Mouse (Mus musculus): ENCODE results near the gene Carmil1. TPM values are rescaled to one million over a fixed set of nuclear protein-coding genes. Genes with fewer than 3 reads are reported as not detected.

Gene Carmil1
- total and polyA plus RNA-seq, 2 experiments = 2.9 to 7.7 TPM

GRCm38 (mm10) chr13:24036150-24036549 is 244.4 kb downstream of the Carmil1 start:
- Histone ChIP-seq H3K36me3 (ENCODE audit: control insufficient read depth, insufficient read depth, low read length) (peaks cover 13% of the 10 kb centered on the region), H3K4me3 (ENCODE audit: insufficient read depth, low read depth, low read length) (no peak overlapping the region; the same call in 1 of the 2 replicates), H3K9ac (ENCODE audit: low read depth, low read length) (no peak overlapping the region), H3K27ac (replicated peaks; ENCODE audit: insufficient read depth, low read depth, low read length) (no peak overlapping the region), H3K79me2 (ENCODE audit: control insufficient read depth, insufficient read depth, low read length) (no peaks in the 10 kb centered on the region), H3K27me3 (ENCODE audit: control insufficient read depth, insufficient read depth, low read length) (no peaks in the 10 kb centered on the region), H3K4me1 (ENCODE audit: control insufficient read depth, insufficient read depth, low read length) (no peaks in the 10 kb centered on the region)
- WGBS = 76% methylated on average over 18 of the region's 18 CpGs
- TF ChIP-seq CTCF (IDR thresholded peaks at IDR 0.05; ENCODE audit: low read depth, low read length) (no peak), POLR2A (IDR thresholded peaks at IDR 0.05; ENCODE audit: extremely low read depth, insufficient read depth, low read length) (no peak)
- DNase-seq (ENCODE audit: extremely low read depth, low read depth, low spot score) = no peak

GRCm38 (mm10) chr13:24027191-24028170 is 253.1 kb downstream of the Carmil1 start:
- TF ChIP-seq POLR2A (IDR thresholded peaks at IDR 0.05; ENCODE audit: extremely low read depth, insufficient read depth, low read length) (no peak), CTCF (IDR thresholded peaks at IDR 0.05; ENCODE audit: low read depth, low read length) (0 out of 2 replicates have a peak, but pooled peaks have one; percentile 3)
- Histone ChIP-seq H3K4me1 (ENCODE audit: control insufficient read depth, insufficient read depth, low read length) (no peaks in the 10 kb centered on the region), H3K36me3 (ENCODE audit: control insufficient read depth, insufficient read depth, low read length) (peaks cover 15% of the 10 kb centered on the region), H3K27ac (replicated peaks; ENCODE audit: insufficient read depth, low read depth, low read length) (no peak overlapping the region), H3K27me3 (ENCODE audit: control insufficient read depth, insufficient read depth, low read length) (no peaks in the 10 kb centered on the region), H3K9ac (ENCODE audit: low read depth, low read length) (no peak overlapping the region), H3K4me3 (ENCODE audit: insufficient read depth, low read depth, low read length) (no peak overlapping the region), H3K79me2 (ENCODE audit: control insufficient read depth, insufficient read depth, low read length) (no peaks in the 10 kb centered on the region)
- WGBS = 72% methylated on average over 5 of the region's 5 CpGs
- DNase-seq (ENCODE audit: extremely low read depth, low read depth, low spot score) = peak; percentile 10

- H3K27me3 ChIP-seq (ENCODE audit: control insufficient read depth, insufficient read depth, low read length) = no peaks in the 10 kb centered on the region
- H3K4me3 ChIP-seq (ENCODE audit: insufficient read depth, low read depth, low read length) = no peak overlapping the region
- peaks cover 41% of the 10 kb centered on the region for H3K36me3 ChIP-seq (ENCODE audit: control insufficient read depth, insufficient read depth, low read length)
- H3K4me1 ChIP-seq (ENCODE audit: control insufficient read depth, insufficient read depth, low read length) = no peaks in the 10 kb centered on the region
- H3K79me2 ChIP-seq (ENCODE audit: control insufficient read depth, insufficient read depth, low read length) = no peaks in the 10 kb centered on the region
- no peak for TF ChIP-seq POLR2A (IDR thresholded peaks at IDR 0.05; ENCODE audit: extremely low read depth, insufficient read depth, low read length)
- TF ChIP-seq CTCF (IDR thresholded peaks at IDR 0.05; ENCODE audit: low read depth, low read length) = no peak
- WGBS = 91% methylated on average over 4 of the region's 4 CpGs
- no peak for DNase-seq (ENCODE audit: extremely low read depth, low read depth, low spot score)
- no peak overlapping the region for H3K27ac ChIP-seq (replicated peaks; ENCODE audit: insufficient read depth, low read depth, low read length)
- no peak overlapping the region for H3K9ac ChIP-seq (ENCODE audit: low read depth, low read length)
These were observed 262.1 kb downstream of the Carmil1 start for GRCm38 (mm10) chr13:24018515-24018914.

- H3K27me3 ChIP-seq (ENCODE audit: control insufficient read depth, insufficient read depth, low read length) = no peaks in the 10 kb centered on the region
- H3K79me2 ChIP-seq (ENCODE audit: control insufficient read depth, insufficient read depth, low read length) = no peaks in the 10 kb centered on the region
- no peak for TF ChIP-seq POLR2A (IDR thresholded peaks at IDR 0.05; ENCODE audit: extremely low read depth, insufficient read depth, low read length)
- no peak for TF ChIP-seq CTCF (IDR thresholded peaks at IDR 0.05; ENCODE audit: low read depth, low read length)
- H3K4me1 ChIP-seq (ENCODE audit: control insufficient read depth, insufficient read depth, low read length) = no peaks in the 10 kb centered on the region
- WGBS = 80% methylated on average over 2 of the region's 2 CpGs
- H3K36me3 ChIP-seq (ENCODE audit: control insufficient read depth, insufficient read depth, low read length) = peaks cover 5% of the 10 kb centered on the region; the same call in 1 of the 2 replicates
- H3K9ac ChIP-seq (ENCODE audit: low read depth, low read length) = no peak overlapping the region
- no peak overlapping the region for H3K4me3 ChIP-seq (ENCODE audit: insufficient read depth, low read depth, low read length)
- H3K27ac ChIP-seq (replicated peaks; ENCODE audit: insufficient read depth, low read depth, low read length) = no peak overlapping the region
- DNase-seq (ENCODE audit: extremely low read depth, low read depth, low spot score) = no peak
These were observed 275.1 kb downstream of the Carmil1 start for GRCm38 (mm10) chr13:24005528-24005927.

GRCm38 (mm10) chr13:24001797-24002196 is 278.8 kb downstream of the Carmil1 start:
- Histone ChIP-seq H3K27ac (replicated peaks; ENCODE audit: insufficient read depth, low read depth, low read length) (no peak overlapping the region), H3K9ac (ENCODE audit: low read depth, low read length) (no peak overlapping the region), H3K27me3 (ENCODE audit: control insufficient read depth, insufficient read depth, low read length) (no peaks in the 10 kb centered on the region), H3K79me2 (ENCODE audit: control insufficient read depth, insufficient read depth, low read length) (no peaks in the 10 kb centered on the region), H3K4me3 (ENCODE audit: insufficient read depth, low read depth, low read length) (no peak overlapping the region), H3K4me1 (ENCODE audit: control insufficient read depth, insufficient read depth, low read length) (no peaks in the 10 kb centered on the region), H3K36me3 (ENCODE audit: control insufficient read depth, insufficient read depth, low read length) (no peaks in the 10 kb centered on the region)
- 54% methylated on average over 2 of the region's 2 CpGs for WGBS
- DNase-seq (ENCODE audit: extremely low read depth, low read depth, low spot score) = no peak
- TF ChIP-seq CTCF (IDR thresholded peaks at IDR 0.05; ENCODE audit: low read depth, low read length) = no peak
- TF ChIP-seq POLR2A (IDR thresholded peaks at IDR 0.05; ENCODE audit: extremely low read depth, insufficient read depth, low read length) = no peak

GRCm38 (mm10) chr13:24001081-24001480 is 279.5 kb downstream of the Carmil1 start:
- Histone ChIP-seq H3K4me3 (ENCODE audit: insufficient read depth, low read depth, low read length) (no peak overlapping the region), H3K27ac (replicated peaks; ENCODE audit: insufficient read depth, low read depth, low read length) (no peak overlapping the region), H3K4me1 (ENCODE audit: control insufficient read depth, insufficient read depth, low read length) (no peaks in the 10 kb centered on the region), H3K36me3 (ENCODE audit: control insufficient read depth, insufficient read depth, low read length) (no peaks in the 10 kb centered on the region), H3K27me3 (ENCODE audit: control insufficient read depth, insufficient read depth, low read length) (no peaks in the 10 kb centered on the region), H3K79me2 (ENCODE audit: control insufficient read depth, insufficient read depth, low read length) (no peaks in the 10 kb centered on the region), H3K9ac (ENCODE audit: low read depth, low read length) (no peak overlapping the region)
- TF ChIP-seq POLR2A (IDR thresholded peaks at IDR 0.05; ENCODE audit: extremely low read depth, insufficient read depth, low read length) = no peak
- TF ChIP-seq CTCF (IDR thresholded peaks at IDR 0.05; ENCODE audit: low read depth, low read length) = no peak
- DNase-seq (ENCODE audit: extremely low read depth, low read depth, low spot score) = no peak
- 74% methylated on average over 2 of the region's 2 CpGs for WGBS

All from liver, adult 2 months (tissue).